Mouse (Mus musculus) midbrain, embryonic 16.5 days (tissue): ENCODE measurements around the gene Tead1. TPM values are rescaled to one million over a fixed set of nuclear protein-coding genes. Genes with fewer than 3 reads are reported as not detected.

ENCODE experiments used
- ATAC-seq: fragments of 200-750 bp; cut with Nextera tagmentation; 2 replicates; pipeline ENCODE4 v1.8.0; 2017; ENCODE audit warnings: moderate TSS enrichment
- H3K27ac ChIP-seq: fragments of 300-500 bp; sonication (generic); 2 replicates; pipeline ENCODE4 v1.5.1; 2014; ENCODE audit warnings: mild to moderate bottlenecking, low read length, mixed read lengths
- H3K27me3 ChIP-seq: fragments of 300-500 bp; sonication (generic); 2 replicates; pipeline ENCODE4 v1.6.1; 2014; ENCODE audit warnings: low read depth, low read length, mixed read lengths; ENCODE audit not compliant: control insufficient read depth, insufficient read depth
- H3K36me3 ChIP-seq: fragments of 300-500 bp; sonication (generic); 2 replicates; pipeline ENCODE4 v1.6.1; 2014; ENCODE audit warnings: mild to moderate bottlenecking, low read length, moderate library complexity, mixed read lengths; ENCODE audit not compliant: control insufficient read depth, insufficient read depth
- H3K4me1 ChIP-seq: fragments of 300-500 bp; sonication (generic); 2 replicates; pipeline ENCODE4 v1.6.1; 2014; ENCODE audit warnings: mild to moderate bottlenecking, low read length, mixed read lengths; ENCODE audit not compliant: control insufficient read depth, insufficient read depth
- H3K4me2 ChIP-seq: fragments of 300-500 bp; sonication (generic); 2 replicates; pipeline ENCODE4 v1.6.1; 2014; ENCODE audit warnings: mild to moderate bottlenecking, low read length, mixed read lengths
- H3K4me3 ChIP-seq: fragments of 300-500 bp; sonication (generic); 2 replicates; pipeline ENCODE4 v1.5.1; 2014; ENCODE audit warnings: low read depth, mild to moderate bottlenecking, low read length, moderate library complexity, mixed read lengths
- H3K9ac ChIP-seq: fragments of 300-500 bp; sonication (generic); 2 replicates; pipeline ENCODE4 v1.6.1; 2014; ENCODE audit warnings: low read depth, low read length, mixed read lengths
- H3K9me3 ChIP-seq: fragments of 300-500 bp; sonication (generic); replicated peaks from 2 replicates; pipeline ENCODE4 v1.6.1; 2014; ENCODE audit warnings: mild to moderate bottlenecking, low read length, mixed read lengths; ENCODE audit not compliant: control insufficient read depth, poor library complexity, severe bottlenecking
- WGBS: fragments of 180-500 bp; shearing (Covaris S2); extraction: QIAGEN DNeasy Blood & Tissue Kit; methylation state at CpG from one replicate; pipeline ENCODE4 v1.1.7; 2014; 5-methylcytosine and 5-hydroxymethylcytosine counted together
- polyA plus RNA-seq: library from polyadenylated mRNA; unstranded; fragments of >200 nt; fragmentation: Nextera tagmentation; extraction: Ambion mirVana; gene quantifications from 2 replicates; pipeline ENCODE4 v1.2.1, GENCODE M21; 2015

The Tead1 gene
- polyA plus RNA-seq, 1 experiment from 2014 or later = 12.5 TPM

- Histone ChIP-seq H3K4me2 (no peak overlapping the region), H3K4me1 (peaks cover 16% of the 10 kb centered on the region), H3K9ac (no peak overlapping the region), H3K27ac (no peak overlapping the region), H3K4me3 (no peak overlapping the region), H3K36me3 (no peaks in the 10 kb centered on the region), H3K27me3 (no peaks in the 10 kb centered on the region), H3K9me3 (no peaks in the 10 kb centered on the region)
- WGBS = 90% methylated on average over 6 of the region's 6 CpGs
- no peak for ATAC-seq
These were observed 37.6 kb downstream of the Tead1 start for GRCm38 (mm10) chr7:112716701-112717100.

GRCm38 (mm10) chr7:112717676-112718075 is 38.6 kb downstream of the Tead1 start:
- Histone ChIP-seq H3K4me2 (no peak overlapping the region), H3K4me3 (no peak overlapping the region), H3K9me3 (no peaks in the 10 kb centered on the region), H3K27ac (no peak overlapping the region), H3K27me3 (no peaks in the 10 kb centered on the region), H3K36me3 (no peaks in the 10 kb centered on the region), H3K4me1 (peaks cover 16% of the 10 kb centered on the region), H3K9ac (no peak overlapping the region)
- WGBS = 53% methylated on average over 2 of the region's 2 CpGs
- ATAC-seq = no peak

GRCm38 (mm10) chr7:112719394-112720142 is 40.5 kb downstream of the Tead1 start:
- Histone ChIP-seq H3K9me3 (no peaks in the 10 kb centered on the region), H3K36me3 (no peaks in the 10 kb centered on the region), H3K27ac (no peak overlapping the region), H3K4me3 (no peak overlapping the region), H3K4me2 (no peak overlapping the region), H3K27me3 (no peaks in the 10 kb centered on the region), H3K4me1 (peaks cover 16% of the 10 kb centered on the region), H3K9ac (no peak overlapping the region)
- WGBS = 36% methylated on average over 11 of the region's 11 CpGs
- ATAC-seq = no peak; the same call in 1 of the 2 replicates

DNA sequence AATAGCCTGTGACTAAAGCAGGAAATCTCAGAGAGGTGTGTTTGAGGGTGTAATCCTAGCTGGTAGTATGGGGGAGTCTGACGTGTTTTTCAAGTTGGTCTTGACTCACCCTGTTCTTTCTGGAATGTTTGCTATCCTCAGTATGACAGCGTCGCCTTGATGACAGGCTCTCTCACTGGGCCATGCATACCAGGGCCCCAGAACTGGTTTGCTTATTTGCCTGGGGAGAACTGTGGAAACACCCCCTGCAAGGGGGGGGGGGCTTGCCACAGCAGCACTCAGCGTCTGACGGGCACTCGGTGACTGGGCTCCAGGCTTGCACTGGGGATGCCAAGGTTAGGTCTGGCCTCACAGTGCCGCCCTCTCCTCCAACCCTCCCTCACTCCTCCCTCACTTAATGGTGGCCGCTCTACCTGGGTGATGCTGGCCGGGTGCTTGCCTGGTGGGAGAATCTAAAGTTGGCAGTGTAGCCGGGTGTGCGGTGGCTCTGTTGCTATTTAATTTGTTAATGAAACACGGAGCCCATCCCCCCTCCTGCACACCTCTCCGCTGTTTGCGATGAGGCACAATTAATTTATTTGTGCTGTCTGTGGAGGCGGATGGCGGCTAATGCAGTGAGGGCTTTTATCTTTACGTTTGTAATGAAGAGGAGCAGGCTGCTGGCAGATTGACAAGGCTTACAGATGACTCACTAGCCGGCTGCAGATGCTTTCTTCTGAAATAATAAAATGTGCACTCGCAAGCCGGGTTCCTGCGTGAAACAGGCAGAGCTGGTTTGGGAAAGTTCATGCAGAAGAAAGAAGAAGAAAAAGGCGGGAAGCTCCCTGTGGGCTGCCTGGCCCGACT is 41.2 kb downstream of the Tead1 start:
- H3K4me2 ChIP-seq = peak overlapping the region; percentile 51
- no peaks in the 10 kb centered on the region for H3K9me3 ChIP-seq
- H3K36me3 ChIP-seq = no peaks in the 10 kb centered on the region
- ATAC-seq = peak; percentile 74
- 8% methylated on average over 23 of the region's 23 CpGs for WGBS
- peaks cover 16% of the 10 kb centered on the region for H3K4me1 ChIP-seq
- no peaks in the 10 kb centered on the region for H3K27me3 ChIP-seq
- peak overlapping the region; percentile 21 for H3K4me3 ChIP-seq
- H3K27ac ChIP-seq = peak overlapping the region; percentile 75
- peak overlapping the region; percentile 50 for H3K9ac ChIP-seq

GRCm38 (mm10) chr7:112720989-112721337 is 41.8 kb downstream of the Tead1 start:
- H3K4me3 ChIP-seq = peak overlapping the region; percentile 21; the same call in 1 of the 2 replicates
- H3K9ac ChIP-seq = peak overlapping the region; percentile 50; the same call in 1 of the 2 replicates
- no peaks in the 10 kb centered on the region for H3K36me3 ChIP-seq
- H3K4me1 ChIP-seq = peaks cover 16% of the 10 kb centered on the region
- peak overlapping the region; percentile 75 for H3K27ac ChIP-seq
- 24% methylated on average over 4 of the region's 4 CpGs for WGBS
- H3K27me3 ChIP-seq = no peaks in the 10 kb centered on the region
- ATAC-seq = peak; percentile 41
- H3K4me2 ChIP-seq = peak overlapping the region; percentile 51
- no peaks in the 10 kb centered on the region for H3K9me3 ChIP-seq

DNA sequence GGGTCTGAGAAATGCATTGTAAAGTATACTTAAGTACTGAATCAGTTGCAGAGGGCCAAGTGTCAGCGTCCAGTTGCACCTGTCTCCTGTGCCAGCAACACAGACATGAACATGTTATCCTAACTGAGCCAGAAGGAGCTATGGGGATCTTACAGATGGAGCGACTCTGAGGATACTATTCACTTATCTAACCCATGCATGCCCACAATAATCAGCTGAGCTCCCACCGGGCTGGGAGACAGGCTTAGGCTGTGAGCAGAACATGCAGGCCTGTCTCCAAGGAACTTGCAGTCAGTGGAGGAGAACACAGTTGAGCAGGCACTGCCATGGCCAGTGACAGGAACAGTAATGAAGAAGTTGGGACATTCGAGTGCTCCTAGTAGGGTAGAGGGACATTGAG is 42.7 kb downstream of the Tead1 start:
- no peaks in the 10 kb centered on the region for H3K27me3 ChIP-seq
- H3K4me1 ChIP-seq = peaks cover 16% of the 10 kb centered on the region
- no peak overlapping the region for H3K4me2 ChIP-seq
- no peak overlapping the region for H3K27ac ChIP-seq
- ATAC-seq = no peak
- no peaks in the 10 kb centered on the region for H3K9me3 ChIP-seq
- no peak overlapping the region for H3K4me3 ChIP-seq
- no peak overlapping the region for H3K9ac ChIP-seq
- WGBS = 87% methylated on average over 4 of the region's 4 CpGs
- no peaks in the 10 kb centered on the region for H3K36me3 ChIP-seq

DNA sequence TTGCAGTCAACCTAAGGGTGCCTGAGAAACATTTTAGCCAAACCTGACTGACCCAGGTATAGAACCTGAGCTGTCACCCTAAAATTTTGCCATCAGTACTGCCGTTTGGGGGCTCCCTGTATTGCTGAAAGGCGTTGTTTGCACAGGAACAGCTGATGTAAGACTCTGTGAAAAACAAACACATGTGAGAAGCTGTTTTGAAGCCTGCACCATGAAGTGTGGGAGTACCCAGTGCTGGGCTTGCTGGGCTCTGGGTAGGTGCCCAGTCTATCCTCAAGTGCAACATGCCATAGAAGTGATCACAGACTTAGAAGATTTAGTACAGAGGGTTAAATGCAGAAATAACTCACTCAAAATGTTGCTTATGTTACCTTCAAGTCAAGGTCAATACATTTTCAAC is 49.3 kb downstream of the Tead1 start:
- no peak overlapping the region for H3K4me2 ChIP-seq
- H3K9ac ChIP-seq = no peak overlapping the region
- no peaks in the 10 kb centered on the region for H3K9me3 ChIP-seq
- 83% methylated on average over 2 of the region's 2 CpGs for WGBS
- no peak overlapping the region for H3K27ac ChIP-seq
- H3K27me3 ChIP-seq = no peaks in the 10 kb centered on the region
- no peaks in the 10 kb centered on the region for H3K4me1 ChIP-seq
- no peak for ATAC-seq
- no peaks in the 10 kb centered on the region for H3K36me3 ChIP-seq
- no peak overlapping the region for H3K4me3 ChIP-seq

DNA sequence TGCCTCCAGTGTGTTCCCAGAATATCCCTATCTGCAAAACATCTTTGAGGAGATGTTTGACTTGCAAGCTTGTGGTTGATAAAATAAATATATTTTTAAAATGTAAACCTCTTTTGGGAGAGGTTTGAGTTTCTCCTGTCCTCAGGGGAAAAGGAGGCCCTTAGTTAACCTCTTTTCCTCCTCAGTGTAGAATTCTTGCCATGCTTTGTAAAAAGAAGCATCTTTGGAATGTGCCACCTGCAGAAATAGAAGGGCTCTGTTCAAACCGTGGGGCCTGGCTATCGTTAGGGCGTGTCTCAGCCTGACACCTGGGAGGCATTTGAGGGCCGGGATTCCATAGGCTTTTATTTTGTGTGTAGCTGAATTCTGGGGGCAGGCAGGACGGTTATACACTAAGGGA is 51.1 kb downstream of the Tead1 start:
- H3K4me1 ChIP-seq = no peaks in the 10 kb centered on the region
- no peaks in the 10 kb centered on the region for H3K27me3 ChIP-seq
- no peak overlapping the region for H3K4me3 ChIP-seq
- ATAC-seq = no peak
- no peaks in the 10 kb centered on the region for H3K36me3 ChIP-seq
- H3K27ac ChIP-seq = no peak overlapping the region
- H3K9me3 ChIP-seq = no peaks in the 10 kb centered on the region
- no peak overlapping the region for H3K9ac ChIP-seq
- 73% methylated on average over 5 of the region's 5 CpGs for WGBS
- no peak overlapping the region for H3K4me2 ChIP-seq

- Histone ChIP-seq H3K27ac (no peak overlapping the region), H3K4me3 (no peak overlapping the region), H3K4me1 (no peaks in the 10 kb centered on the region), H3K9ac (no peak overlapping the region), H3K4me2 (no peak overlapping the region), H3K36me3 (no peaks in the 10 kb centered on the region), H3K27me3 (no peaks in the 10 kb centered on the region), H3K9me3 (no peaks in the 10 kb centered on the region)
- ATAC-seq = no peak
- 69% methylated on average over 8 of the region's 8 CpGs for WGBS
These were observed 52.5 kb downstream of the Tead1 start for GRCm38 (mm10) chr7:112731584-112731983.
